Mouse (Mus musculus): Measurements from ENCODE around the gene Diexf. TPM values are rescaled to one million over a fixed set of nuclear protein-coding genes. Genes with fewer than 3 reads are reported as not detected.

Gene Diexf
- total RNA-seq, 2 experiments from 2014 or later, result 21.9 to 23.2 TPM

DNA sequence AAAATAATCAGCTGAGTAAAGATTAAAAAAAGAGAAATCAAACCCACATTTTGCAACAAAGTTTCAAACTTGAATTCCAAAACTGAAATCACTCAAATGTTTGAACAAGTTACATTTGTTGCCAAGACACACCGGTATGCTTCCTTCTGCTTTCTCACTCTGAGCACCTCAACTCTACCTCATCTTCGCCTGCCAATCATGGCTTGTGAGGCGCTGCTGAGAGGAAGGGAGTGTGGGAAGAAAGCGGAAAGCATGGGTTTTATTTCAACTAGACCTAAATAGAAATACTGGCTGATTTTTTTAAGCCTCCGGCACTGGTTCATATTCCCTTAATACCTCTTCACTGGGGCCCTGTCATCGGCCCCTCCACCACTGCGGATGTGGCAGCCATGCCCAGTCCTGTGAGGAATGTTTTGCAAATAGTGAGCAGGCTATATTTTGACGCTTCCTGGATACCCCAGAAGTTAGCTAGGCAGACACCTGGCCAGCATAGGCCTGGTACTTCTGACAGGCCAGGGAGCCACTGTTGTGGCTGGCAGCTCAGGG is 12.5 kb upstream of the Diexf start:
- intact Hi-C loops (cut with DNase I), result no loop called here
- DNase-seq (ENCODE audit: low spot score in 2 of 2), result no peak

GRCm38 (mm10) chr1:193141118-193141517 is 11.0 kb upstream of the Diexf start:
- DNase-seq (ENCODE audit: low spot score in 2 of 2), result no peak
- intact Hi-C loops (cut with DNase I), result no loop called here

GRCm38 (mm10) chr1:193138669-193139068 is 8.6 kb upstream of the Diexf start:
- no peak for DNase-seq (ENCODE audit: low spot score in 2 of 2)
- intact Hi-C loops (cut with DNase I), result no loop called here

- intact Hi-C loops (cut with DNase I), result no loop called here
- DNase-seq (ENCODE audit: low spot score in 2 of 2), result no peak
Measured at GRCm38 (mm10) chr1:193138087-193138486, 8.0 kb upstream of the Diexf start.

- intact Hi-C loops (cut with DNase I), result no loop called here
- no peak for DNase-seq (ENCODE audit: low spot score in 2 of 2)
Measured at GRCm38 (mm10) chr1:193133726-193134125, 3.7 kb upstream of the Diexf start.

DNA sequence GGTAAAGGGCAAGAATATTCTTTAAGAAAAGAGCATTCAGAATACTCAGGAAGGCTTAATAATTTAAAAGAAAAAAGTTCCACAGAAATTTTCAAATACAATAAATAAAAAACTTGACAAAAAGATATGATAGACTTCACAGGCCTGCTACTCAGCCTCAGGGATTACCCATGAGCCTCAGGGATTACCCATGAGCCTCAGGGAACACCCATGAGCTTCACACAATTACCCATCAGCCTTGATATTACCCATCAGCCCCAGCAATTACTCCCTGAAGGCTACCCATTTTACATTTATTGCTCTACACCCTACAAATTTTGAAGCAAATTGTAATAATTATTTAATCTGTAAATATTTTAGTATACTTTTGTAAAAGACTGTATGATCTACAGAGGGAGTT is 2.3 kb upstream of the Diexf start:
- no peak for DNase-seq (ENCODE audit: low spot score in 2 of 2)
- intact Hi-C loops (cut with DNase I), result no loop called here

DNA sequence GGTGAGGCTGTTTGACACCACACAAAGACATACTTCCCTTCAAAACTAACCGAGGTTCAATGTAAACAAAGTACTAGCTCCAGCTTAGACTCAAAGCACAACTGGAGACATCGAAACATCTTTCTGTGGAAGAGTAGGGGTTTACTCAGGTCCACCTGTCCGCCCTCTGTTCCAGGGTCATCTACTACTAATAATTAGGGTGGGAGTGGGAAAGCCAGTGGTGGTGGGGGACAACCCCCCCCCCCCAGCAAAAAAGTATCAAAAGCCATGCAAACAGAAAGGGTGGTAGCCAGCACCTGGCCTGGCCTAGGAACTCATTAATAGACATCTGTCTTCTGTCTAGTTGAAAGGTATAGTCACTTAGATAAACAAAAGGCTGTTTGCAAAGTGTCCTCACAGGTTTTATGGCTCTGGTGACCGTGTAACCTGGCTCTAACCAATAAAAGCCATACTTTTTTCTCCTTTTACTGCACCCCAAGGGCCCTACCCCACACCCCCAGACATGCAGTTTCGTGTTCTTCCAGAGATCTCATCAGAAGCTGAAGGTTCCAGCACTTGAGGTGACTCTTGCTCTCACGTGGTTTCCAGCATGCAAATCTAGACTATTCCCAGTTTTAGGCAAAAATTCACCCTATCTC is 1.4 kb upstream of the Diexf start:
- intact Hi-C loops (cut with DNase I), result loop anchor here (2.0 kb wide), 1 partner anchor 41 kb away; no protein-coding TSS in a partner anchor
- DNase-seq (ENCODE audit: low spot score in 2 of 2), result no peak

GRCm38 (mm10) chr1:193130839-193131238 is 767 bp upstream of the Diexf start:
- intact Hi-C loops (cut with DNase I), result loop anchor here (2.0 kb wide), 1 partner anchor 42 kb away; no protein-coding TSS in a partner anchor
- DNase-seq (ENCODE audit: low spot score in 2 of 2), result no peak

DNA sequence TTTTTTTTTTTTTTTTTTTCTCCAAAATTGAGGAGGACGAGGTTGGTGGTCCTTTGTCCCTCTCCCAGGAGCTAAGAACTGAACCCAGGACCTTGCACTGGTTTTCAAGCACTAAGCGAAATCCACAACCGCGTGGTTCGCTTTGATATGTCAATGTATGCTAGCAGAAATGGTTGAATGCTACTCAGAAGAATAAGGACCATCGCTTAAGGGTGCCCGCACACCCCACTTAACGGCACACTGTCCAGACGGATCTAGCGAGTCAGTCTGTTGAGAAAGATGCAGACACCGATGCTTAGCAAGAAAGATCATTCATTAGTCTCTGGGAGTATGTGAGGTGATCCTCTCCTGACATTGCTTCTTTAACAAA is 369 bp upstream of the Diexf start:
- intact Hi-C loops (cut with DNase I), result loop anchor here (2.0 kb wide), 1 partner anchor 42 kb away; no protein-coding TSS in a partner anchor

DNA sequence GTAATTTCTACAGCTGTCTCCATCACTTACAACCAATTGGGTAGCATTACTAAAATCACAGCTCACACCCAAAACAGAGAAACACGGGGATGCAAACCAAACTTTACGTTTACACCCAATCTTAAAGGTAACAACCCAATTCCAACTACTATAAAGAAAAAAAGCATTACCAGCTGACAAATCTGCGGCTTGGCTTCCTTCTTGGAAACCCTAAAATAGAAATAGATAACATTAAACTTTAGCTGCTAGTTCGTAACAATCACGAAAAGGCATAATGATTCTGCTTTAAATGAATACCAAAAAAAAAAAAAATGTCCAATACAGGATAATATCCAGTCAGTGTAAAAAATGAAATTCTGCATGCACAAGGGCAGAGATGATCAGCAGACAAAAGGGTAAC is 751 bp downstream of the Diexf start:
- intact Hi-C loops (cut with DNase I), result loop anchor here (5.0 to 10.0 kb wide), 2 partner anchors 215 to 347 kb away; no protein-coding TSS in a partner anchor
- no peak for DNase-seq (ENCODE audit: low spot score in 2 of 2)

More for the DNA sequence above, 369 bp upstream of the Diexf start:
- DNase-seq (ENCODE audit: low spot score in 2 of 2), result no peak

GRCm38 (mm10) chr1:193128055-193128454 is 2.0 kb downstream of the Diexf start:
- intact Hi-C loops (cut with DNase I), result loop anchor here (5.0 to 10.0 kb wide), 2 partner anchors 213 to 346 kb away; no protein-coding TSS in a partner anchor
- DNase-seq (ENCODE audit: low spot score in 2 of 2), result peak in 1 of 2 experiments; percentile 52

- peak in 1 of 2 experiments; percentile 50 for DNase-seq (ENCODE audit: low spot score in 2 of 2)
- intact Hi-C loops (cut with DNase I), result loop anchor here (5.0 to 10.0 kb wide), 2 partner anchors 211 to 344 kb away; no protein-coding TSS in a partner anchor
Measured at GRCm38 (mm10) chr1:193125835-193126234, 4.2 kb downstream of the Diexf start.

DNA sequence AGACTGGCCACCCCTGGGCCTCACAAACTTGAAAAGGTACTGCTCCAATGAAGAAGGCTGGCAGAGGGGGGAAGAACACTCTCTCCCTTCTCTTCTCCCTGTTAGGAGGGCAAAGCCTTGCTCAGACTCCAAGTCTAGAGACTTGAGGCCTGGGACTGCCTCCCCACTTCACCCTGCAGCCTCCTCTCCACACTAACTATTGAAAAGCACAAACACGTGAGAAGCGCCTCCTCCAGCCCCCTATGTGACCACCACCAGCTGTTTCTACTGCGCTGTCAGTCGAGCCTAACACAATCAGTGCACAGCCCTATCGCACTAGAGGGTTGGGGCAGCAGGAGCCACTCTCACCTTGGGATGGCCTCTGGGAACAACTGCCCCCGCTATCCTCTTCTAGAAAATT is 6.8 kb downstream of the Diexf start:
- DNase-seq (ENCODE audit: low spot score in 2 of 2), result no peak
- intact Hi-C loops (cut with DNase I), result loop anchor here (2.0 to 10.0 kb wide), 5 partner anchors 30 to 396 kb away; partner anchors contain the start of gene Syt14

- peak in 1 of 2 experiments; percentile 88 for DNase-seq (ENCODE audit: low spot score in 2 of 2)
- intact Hi-C loops (cut with DNase I), result loop anchor here (2.0 to 10.0 kb wide), 5 partner anchors 30 to 395 kb away; partner anchors contain the start of gene Syt14
Measured at GRCm38 (mm10) chr1:193122793-193123192, 7.3 kb downstream of the Diexf start.

GRCm38 (mm10) chr1:193112093-193112492 is 18.0 kb downstream of the Diexf start:
- peak in 1 of 2 experiments; percentile 52 for DNase-seq (ENCODE audit: low spot score in 2 of 2)
- intact Hi-C loops (cut with DNase I), result no loop called here

DNA sequence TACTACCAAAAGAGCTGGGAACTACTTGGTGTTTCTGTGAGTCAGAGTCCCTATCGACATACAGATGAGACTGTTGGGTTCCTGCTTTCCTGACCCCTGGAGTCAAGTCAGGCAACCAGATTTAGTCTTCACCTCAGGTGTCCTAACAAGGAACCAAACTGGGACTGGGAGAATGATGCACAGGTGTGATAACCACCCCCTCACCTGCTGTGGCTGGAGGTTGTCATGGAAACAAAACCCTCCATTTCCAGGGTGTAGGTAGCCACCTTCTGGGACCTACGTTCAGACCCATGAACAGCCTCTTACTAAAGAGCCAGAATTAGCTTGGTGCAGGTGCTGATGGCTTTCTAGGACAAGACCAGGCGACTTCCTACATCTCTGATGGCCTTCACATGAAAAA is 27.1 kb downstream of the Diexf start:
- intact Hi-C loops (cut with DNase I), result no loop called here
- no peak for DNase-seq (ENCODE audit: low spot score in 2 of 2)

DNA sequence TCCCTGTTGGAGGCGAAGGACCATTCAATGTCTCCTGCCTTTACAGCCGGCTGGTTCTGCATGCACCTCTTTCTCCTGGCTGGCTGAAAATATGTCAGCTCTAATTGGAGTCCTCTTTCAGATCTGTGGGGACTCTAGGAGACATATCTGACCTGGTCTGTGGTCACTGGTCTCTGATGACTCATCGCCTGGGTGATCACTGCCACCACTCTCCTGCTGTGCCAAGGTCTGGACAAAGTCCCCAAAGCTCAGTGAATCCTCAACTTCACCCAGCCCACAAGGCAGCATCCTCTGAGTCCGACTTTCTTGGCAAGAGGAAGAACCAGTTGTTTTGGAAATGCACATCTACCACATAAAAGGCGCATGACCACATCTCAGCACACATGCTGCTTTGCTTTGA is 27.5 kb downstream of the Diexf start:
- no peak for DNase-seq (ENCODE audit: low spot score in 2 of 2)
- intact Hi-C loops (cut with DNase I), result no loop called here

DNA sequence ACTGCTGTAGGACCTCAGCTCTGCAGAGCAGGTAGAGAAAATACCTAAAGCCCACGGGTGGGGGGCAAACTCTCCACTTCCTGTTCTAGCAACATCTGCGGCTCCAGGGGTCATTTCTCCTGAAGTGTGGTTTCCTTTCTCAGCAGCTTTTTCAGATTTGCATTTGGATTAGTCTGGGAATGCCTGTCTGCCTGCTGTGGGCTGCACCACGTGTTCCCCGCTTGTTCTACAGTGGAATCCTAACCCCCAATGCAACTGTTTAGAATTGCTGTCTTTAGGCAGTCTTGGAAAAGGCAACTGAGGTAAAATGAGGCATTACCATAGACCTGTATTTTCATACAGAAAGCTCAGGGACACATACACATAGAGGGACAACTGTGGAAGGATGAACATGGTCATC is 28.0 kb downstream of the Diexf start:
- DNase-seq (ENCODE audit: low spot score in 2 of 2), result peak in 1 of 2 experiments; percentile 75
- intact Hi-C loops (cut with DNase I), result no loop called here

DNA sequence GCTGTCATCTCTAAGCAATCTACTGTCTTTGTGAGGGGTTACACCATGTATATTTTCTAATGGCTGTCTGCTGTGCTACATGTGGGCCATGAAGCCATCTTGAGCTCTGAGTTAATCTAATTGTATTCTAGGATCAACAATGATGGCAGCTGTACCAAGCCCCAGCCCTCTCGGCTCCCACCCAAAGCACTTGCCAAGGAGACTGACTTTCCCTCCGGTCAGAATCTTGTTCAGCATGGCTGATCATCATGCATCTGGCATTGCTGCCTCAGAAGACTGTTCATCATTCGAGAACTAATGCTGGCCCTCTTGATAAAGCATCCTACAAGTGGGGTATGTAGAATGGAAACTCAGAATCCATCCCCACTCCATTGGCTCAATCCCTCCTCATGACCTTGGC is 31.1 kb downstream of the Diexf start:
- intact Hi-C loops (cut with DNase I), result no loop called here
- no peak for DNase-seq (ENCODE audit: low spot score in 2 of 2)

GRCm38 (mm10) chr1:193093596-193093995 is 36.5 kb downstream of the Diexf start:
- intact Hi-C loops (cut with DNase I), result loop anchor here (2.0 kb wide), 1 partner anchor 29 kb away; no protein-coding TSS in a partner anchor

DNA sequence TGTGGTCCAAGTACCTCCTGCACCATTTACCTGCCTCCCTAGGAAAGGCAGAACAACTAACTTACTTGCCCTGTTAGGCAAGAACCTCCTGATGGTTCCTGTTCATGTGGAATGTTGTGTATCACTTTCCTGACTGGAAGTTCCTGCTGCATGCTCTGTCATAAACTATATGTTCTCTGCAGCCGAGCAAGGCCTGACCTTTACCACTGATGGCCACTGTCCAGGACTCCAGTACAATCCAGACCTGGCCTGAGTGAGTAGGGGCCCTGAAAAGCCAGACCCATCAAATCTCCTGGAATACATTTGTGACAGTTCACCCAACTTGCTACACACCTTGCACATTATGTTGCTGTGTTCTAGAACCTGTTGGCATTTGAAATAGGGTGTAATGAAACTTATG is 37.3 kb downstream of the Diexf start:
- DNase-seq (ENCODE audit: low spot score in 2 of 2), result no peak
- intact Hi-C loops (cut with DNase I), result loop anchor here (2.0 kb wide), 1 partner anchor 30 kb away; no protein-coding TSS in a partner anchor

More at GRCm38 (mm10) chr1:193093596-193093995, 36.5 kb downstream of the Diexf start:
- no peak for DNase-seq (ENCODE audit: low spot score in 2 of 2)
